Mouse (Mus musculus): ENCODE measurements around the gene Gde1.

Gene Gde1

DNA sequence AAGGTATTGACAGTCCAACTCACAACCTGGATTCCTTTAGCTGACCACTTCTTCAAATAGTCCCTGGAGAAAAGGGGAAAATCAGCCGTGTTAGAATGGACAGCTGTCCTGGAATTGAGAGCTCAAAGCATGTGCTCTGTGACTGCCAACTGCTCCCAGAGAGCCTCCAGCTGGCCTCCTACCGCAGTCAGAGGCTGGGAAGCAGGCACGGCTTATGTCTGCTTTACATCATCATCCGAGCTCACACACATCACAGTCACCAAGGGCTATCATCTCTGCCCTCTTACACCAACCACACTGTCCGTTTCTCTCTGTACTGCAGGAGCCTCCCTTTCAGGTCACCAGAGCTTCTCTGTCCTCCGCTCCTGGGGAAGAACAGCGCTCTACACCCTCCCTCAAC lies 16.5 kb downstream of the Gde1 start:
- DNase-seq (ENCODE audit: low read depth, low spot score): no peak
- Histone ChIP-seq H3K36me3 (ENCODE audit: control insufficient read depth, insufficient read depth, low read length, poor library complexity, severe bottlenecking) (peaks cover 5% of the 10 kb centered on the region), H3K27me3 (ENCODE audit: control insufficient read depth, insufficient read depth, low read length, poor library complexity, severe bottlenecking) (no peaks in the 10 kb centered on the region)

DNA sequence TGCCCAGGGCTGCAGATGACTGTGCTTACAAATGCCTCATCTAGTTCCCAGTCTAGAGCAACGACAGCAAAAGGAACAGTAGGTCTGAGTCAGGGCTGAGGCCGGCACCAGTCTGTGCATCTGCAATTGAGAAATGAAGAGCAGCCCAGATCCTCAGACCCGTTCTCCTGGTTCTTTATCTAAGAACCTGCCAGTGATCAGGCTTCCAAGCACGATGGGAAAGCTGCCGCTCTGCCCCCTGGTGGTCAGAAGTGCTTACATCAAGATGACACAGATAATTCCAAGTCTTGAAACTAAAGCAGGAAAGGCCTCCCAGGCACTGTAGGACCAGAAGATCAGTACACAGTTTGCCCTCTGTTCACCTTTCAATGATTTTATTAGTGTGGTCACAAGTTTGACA lies 17.4 kb downstream of the Gde1 start:
- Histone ChIP-seq H3K27me3 (ENCODE audit: control insufficient read depth, insufficient read depth, low read length, poor library complexity, severe bottlenecking) (no peaks in the 10 kb centered on the region), H3K36me3 (ENCODE audit: control insufficient read depth, insufficient read depth, low read length, poor library complexity, severe bottlenecking) (peaks cover 5% of the 10 kb centered on the region)
- DNase-seq (ENCODE audit: low read depth, low spot score): peak; percentile 69

DNA sequence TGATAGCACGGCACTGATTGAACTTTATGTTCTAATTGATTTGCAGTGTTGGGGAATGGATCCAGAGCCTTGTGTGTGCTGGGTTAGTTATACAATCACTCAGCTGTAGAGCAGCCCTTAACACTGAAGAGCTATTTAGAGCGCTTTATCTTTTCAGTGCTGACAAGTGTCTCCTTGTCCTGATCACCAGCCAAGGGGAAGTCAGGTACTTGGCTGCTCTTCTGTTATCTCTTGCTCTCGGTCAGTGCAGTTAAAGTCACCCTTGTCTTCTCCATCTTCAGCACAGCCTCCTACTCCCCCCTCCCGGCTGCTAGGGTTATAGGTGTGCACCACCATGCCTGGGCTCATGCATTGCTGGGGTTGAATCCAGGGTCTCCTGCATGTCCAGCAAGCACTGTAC lies 28.8 kb downstream of the Gde1 start:
- no peak for DNase-seq (ENCODE audit: low read depth, low spot score)
- no peaks in the 10 kb centered on the region for H3K27me3 ChIP-seq (ENCODE audit: control insufficient read depth, insufficient read depth, low read length, poor library complexity, severe bottlenecking)
- H3K36me3 ChIP-seq (ENCODE audit: control insufficient read depth, insufficient read depth, low read length, poor library complexity, severe bottlenecking): no peaks in the 10 kb centered on the region

DNA sequence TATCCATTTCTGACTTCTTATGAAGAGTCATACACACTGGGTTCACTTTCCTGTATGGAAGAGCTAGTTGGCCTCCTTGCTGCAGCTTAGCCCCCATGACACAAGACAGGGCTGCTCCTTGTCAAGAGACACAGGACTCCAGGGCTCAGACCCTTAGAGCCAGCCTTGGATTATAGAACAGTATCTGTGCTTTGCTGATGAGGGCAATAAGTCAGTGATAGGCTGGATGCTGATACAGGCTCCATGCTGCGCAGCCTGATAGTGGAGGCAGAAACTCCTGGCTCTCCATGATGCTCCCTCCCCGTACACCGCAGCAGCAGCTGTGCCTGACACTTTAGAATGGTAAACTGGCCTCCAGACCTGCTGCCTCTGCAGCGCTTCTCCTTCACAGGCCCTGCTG lies 35.4 kb downstream of the Gde1 start:
- no peak for DNase-seq (ENCODE audit: low read depth, low spot score)
- no peaks in the 10 kb centered on the region for H3K36me3 ChIP-seq (ENCODE audit: control insufficient read depth, insufficient read depth, low read length, poor library complexity, severe bottlenecking)
- H3K27me3 ChIP-seq (ENCODE audit: control insufficient read depth, insufficient read depth, low read length, poor library complexity, severe bottlenecking): no peaks in the 10 kb centered on the region

DNA sequence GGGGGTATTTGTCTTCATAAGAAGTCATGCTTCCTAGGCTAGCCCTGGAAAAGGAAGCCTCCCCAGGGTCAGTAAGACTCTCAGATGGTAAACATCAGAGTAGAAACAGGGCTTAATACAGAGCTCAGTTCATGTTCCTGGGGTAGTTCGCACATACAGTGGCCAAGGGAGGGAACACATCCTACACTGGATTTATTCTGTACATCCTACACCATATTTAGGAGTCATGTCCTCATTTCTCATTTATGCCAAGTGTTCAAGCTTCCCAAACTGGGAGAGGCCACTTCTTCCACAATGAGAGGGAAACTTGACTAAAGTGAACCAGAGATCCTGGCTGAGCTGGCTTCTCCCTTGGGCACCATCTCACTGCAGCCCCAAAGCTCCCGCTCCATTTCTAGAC lies 37.8 kb downstream of the Gde1 start:
- DNase-seq (ENCODE audit: low read depth, low spot score): no peak
- Histone ChIP-seq H3K27me3 (ENCODE audit: control insufficient read depth, insufficient read depth, low read length, poor library complexity, severe bottlenecking) (no peaks in the 10 kb centered on the region), H3K36me3 (ENCODE audit: control insufficient read depth, insufficient read depth, low read length, poor library complexity, severe bottlenecking) (no peaks in the 10 kb centered on the region)

DNA sequence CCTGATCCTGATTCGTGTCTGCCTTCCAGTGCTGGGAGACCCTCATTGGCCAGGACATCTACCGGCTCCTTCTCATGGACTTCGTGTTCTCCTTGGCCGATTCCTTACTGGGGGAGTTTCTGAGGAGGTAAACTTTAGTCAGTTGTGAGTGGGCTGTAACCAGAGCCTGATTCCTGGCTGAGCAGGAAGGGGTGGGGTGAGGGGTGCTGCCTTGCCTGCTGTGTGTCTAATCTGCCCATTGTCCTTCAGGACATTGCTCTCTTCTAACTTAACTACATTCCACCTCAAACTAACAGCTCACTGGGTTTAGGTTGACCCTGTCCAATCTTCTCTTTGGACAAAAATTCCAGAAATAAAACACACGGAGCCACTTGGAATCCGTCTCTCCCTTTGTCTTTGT lies 48.8 kb downstream of the Gde1 start:
- DNase-seq (ENCODE audit: low read depth, low spot score): no peak
- Histone ChIP-seq H3K27me3 (ENCODE audit: control insufficient read depth, insufficient read depth, low read length, poor library complexity, severe bottlenecking) (no peaks in the 10 kb centered on the region), H3K36me3 (ENCODE audit: control insufficient read depth, insufficient read depth, low read length, poor library complexity, severe bottlenecking) (no peaks in the 10 kb centered on the region)

DNA sequence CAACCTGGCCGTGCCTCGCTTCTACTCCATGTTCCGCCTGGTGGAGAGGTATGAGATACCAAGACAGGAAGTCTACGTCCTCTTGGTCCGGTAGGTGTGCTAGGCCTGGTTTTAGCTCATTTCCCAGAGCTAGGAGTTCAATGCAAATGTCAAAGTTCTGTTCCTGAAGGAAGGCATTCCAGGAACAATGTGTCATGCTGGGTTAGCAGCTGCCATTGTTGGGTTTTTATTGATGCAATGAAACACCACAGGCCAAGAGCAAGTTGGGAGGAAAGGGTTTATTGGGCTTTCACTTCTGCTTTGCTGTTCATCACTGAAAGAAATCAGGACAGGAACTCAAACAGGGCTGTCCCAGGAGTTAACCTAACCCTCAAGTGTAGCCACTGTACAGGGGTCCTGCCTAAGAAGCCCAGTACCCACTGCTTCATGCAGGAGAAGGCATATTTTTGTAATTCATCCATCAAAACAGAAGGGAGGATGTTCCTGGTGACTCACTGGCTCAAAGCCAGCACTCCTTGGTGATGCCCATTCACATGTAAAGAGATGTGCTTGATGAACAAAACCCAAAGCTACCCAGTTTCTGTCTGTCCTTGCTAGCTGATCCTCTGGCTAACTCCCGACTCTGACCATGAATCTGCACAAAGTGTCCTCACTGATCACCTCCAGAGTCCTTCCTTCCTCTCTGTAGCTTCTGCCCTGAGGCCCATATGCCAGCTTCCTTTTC lies 52.8 kb downstream of the Gde1 start:
- Histone ChIP-seq H3K36me3 (ENCODE audit: control insufficient read depth, insufficient read depth, low read length, poor library complexity, severe bottlenecking) (no peaks in the 10 kb centered on the region), H3K27me3 (ENCODE audit: control insufficient read depth, insufficient read depth, low read length, poor library complexity, severe bottlenecking) (no peaks in the 10 kb centered on the region)
- DNase-seq (ENCODE audit: low read depth, low spot score): peak; percentile 1

DNA sequence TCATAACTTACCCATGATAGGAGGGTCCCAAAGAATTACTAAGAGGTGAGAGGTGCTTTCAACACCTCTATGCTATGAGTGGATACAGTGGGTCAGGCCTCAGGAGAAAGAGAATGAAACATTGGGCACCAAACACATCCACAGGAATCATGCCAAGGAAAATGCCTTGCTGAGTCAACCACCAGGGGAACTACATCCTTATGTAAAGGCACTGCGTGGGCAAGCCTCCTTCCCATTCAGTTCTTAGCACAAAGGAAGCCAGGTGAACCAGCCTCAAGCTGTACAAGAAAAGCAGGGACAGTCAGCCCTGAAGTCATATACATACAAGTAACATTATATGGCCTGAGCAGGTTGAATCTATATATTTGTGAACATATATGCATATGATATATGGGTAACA lies 54.7 kb downstream of the Gde1 start:
- no peak for DNase-seq (ENCODE audit: low read depth, low spot score)
- Histone ChIP-seq H3K36me3 (ENCODE audit: control insufficient read depth, insufficient read depth, low read length, poor library complexity, severe bottlenecking) (no peaks in the 10 kb centered on the region), H3K27me3 (ENCODE audit: control insufficient read depth, insufficient read depth, low read length, poor library complexity, severe bottlenecking) (no peaks in the 10 kb centered on the region)

DNA sequence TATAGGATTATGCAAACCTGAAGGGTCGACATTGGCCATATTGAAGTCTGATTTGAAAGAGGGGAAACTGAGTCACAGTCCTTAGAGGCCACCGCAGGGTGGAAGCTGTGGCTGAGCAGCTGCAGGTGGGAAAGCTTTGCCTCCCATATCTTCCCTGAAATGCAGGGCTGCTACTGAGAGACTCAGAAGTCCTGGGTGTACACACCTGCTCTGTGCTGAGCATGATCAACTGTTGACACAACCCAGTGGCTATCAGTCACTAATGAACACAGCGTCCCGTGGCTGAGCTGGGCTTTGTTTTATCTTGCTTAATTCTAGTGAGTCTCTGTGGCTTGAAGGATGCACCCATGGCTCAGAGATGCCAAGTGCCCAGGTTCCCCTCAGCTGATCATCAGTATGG lies 55.5 kb downstream of the Gde1 start:
- Histone ChIP-seq H3K27me3 (ENCODE audit: control insufficient read depth, insufficient read depth, low read length, poor library complexity, severe bottlenecking) (no peaks in the 10 kb centered on the region), H3K36me3 (ENCODE audit: control insufficient read depth, insufficient read depth, low read length, poor library complexity, severe bottlenecking) (no peaks in the 10 kb centered on the region)
- DNase-seq (ENCODE audit: low read depth, low spot score): no peak

DNA sequence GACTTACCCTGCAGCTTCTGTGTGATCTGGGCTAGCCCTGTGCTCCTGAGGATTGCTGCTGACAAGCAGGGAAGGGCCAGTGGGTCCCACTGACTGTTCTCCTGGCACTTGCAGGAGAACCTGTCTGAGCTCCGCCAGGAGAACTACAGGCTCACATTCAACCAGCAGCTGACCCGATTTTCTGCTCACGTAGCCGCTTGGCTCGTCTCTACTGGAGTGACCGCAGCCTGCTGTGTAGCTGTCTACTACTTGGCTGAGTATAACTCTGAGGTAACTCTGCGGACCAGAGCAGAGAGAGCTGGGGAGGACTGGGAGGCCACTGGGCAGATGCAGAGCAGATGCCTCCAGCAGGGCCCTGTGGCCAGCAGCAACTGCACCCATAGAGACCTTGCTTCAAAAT lies 56.2 kb downstream of the Gde1 start:
- DNase-seq (ENCODE audit: low read depth, low spot score): no peak

DNA sequence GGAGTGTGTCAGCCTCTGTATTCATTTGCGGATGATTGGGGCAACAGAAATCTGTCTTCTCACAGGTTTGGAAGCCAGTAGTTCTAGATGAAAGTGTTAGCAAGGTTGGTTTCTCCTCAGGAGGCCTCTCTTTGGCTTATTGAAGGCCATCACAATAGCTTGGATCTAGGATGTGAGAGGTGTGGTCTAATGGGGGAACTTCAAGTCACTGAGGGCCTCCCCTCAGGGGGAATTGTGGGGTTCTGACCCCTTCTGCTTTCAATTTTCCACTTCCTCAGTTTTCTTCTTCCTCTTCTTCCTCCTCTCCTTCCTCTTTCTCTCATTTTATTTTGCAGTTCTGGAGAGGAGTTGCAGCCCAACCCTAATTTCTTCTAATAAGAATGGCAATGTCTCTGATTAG lies 59.3 kb downstream of the Gde1 start:
- Histone ChIP-seq H3K36me3 (ENCODE audit: control insufficient read depth, insufficient read depth, low read length, poor library complexity, severe bottlenecking) (no peaks in the 10 kb centered on the region), H3K27me3 (ENCODE audit: control insufficient read depth, insufficient read depth, low read length, poor library complexity, severe bottlenecking) (no peaks in the 10 kb centered on the region)
- DNase-seq (ENCODE audit: low read depth, low spot score): no peak

More for the DNA sequence above, 56.2 kb downstream of the Gde1 start:
- Histone ChIP-seq H3K27me3 (ENCODE audit: control insufficient read depth, insufficient read depth, low read length, poor library complexity, severe bottlenecking) (no peaks in the 10 kb centered on the region), H3K36me3 (ENCODE audit: control insufficient read depth, insufficient read depth, low read length, poor library complexity, severe bottlenecking) (no peaks in the 10 kb centered on the region)

All from splenic B cell, adult 2 months (primary cell).